Mouse (Mus musculus): Measurements from ENCODE around the gene Arl5c. TPM values are rescaled to one million over a fixed set of nuclear protein-coding genes. Genes with fewer than 3 reads are reported as not detected.

Gene Arl5c
- polyA plus RNA-seq, 1 experiment from 2014 or later, result 7.8 TPM

DNA sequence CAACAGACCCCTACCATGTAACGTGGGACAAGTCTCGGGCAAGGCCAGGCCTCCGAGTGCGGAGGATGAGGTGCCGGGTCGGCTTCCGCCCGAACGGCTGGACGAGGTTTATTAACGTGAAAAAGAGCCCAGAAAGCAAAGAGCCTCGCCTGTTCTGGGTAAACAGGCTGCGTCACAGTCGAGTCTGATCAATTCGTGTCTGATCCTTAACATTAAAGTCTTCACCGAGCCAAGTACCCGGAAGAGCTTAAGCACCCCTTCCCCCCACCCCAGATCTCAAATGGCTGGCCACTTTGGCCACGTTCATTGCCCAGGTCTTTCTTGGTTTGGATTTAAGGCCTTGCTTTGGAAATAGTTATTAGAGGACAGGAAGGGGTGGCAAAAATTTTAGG lies 31.3 kb upstream of the Arl5c start:
- Histone ChIP-seq H3K4me3 (replicated peaks) (peak overlapping the region; percentile 99), H3K27ac (peak overlapping the region; percentile 86), H3K36me3 (replicated peaks) (peaks cover 33% of the 10 kb centered on the region), H3K27me3 (no peaks in the 10 kb centered on the region), H3K9me3 (no peaks in the 10 kb centered on the region), H3K9ac (peak overlapping the region; percentile 99), H3K4me1 (peaks cover 34% of the 10 kb centered on the region), H3K4me2 (peak overlapping the region; percentile 93)
- no peak for ATAC-seq (ENCODE audit: low FRiP score)
- WGBS, result under 1% methylated on average over 18 of the region's 18 CpGs

- peak within 1 kb of the TSS; percentile 99 for H3K9ac ChIP-seq
- under 1% methylated on average over 69 of the region's 69 CpGs for WGBS
- peaks cover 36% of the 10 kb centered on the region for H3K4me1 ChIP-seq
- peak within 1 kb of the TSS; percentile 99 for H3K4me3 ChIP-seq (replicated peaks)
- H3K9me3 ChIP-seq, result no peaks in the 10 kb centered on the region
- H3K4me2 ChIP-seq, result peak within 1 kb of the TSS; percentile 93
- H3K27me3 ChIP-seq, result no peaks in the 10 kb centered on the region
- ATAC-seq (ENCODE audit: low FRiP score), result peak; percentile 75
- H3K27ac ChIP-seq, result peak within 1 kb of the TSS; percentile 86
- peaks cover 33% of the 10 kb centered on the region for H3K36me3 ChIP-seq (replicated peaks)
Measured at GRCm38 (mm10) chr11:98026570-98027296, 30.8 kb upstream of the Arl5c start, which contains the start of gene Rpl19. TSS of gene Rpl19 (plus strand) at chr11:98026710.

DNA sequence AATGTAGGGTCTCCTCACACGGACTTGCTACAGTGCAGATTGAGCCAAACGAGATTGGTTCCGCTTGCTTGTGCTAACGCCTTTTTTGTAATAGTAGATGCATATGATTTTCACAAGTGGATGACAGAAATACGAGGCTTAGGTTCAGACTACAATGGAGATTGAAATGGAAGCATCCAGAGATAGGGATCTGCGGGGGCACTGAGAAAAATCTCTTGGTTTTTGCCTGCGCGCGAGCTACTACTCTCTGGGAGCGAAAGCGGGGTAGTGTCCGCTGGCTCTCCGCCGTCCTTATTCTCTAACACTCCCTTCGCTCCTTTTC lies 30.2 kb upstream of the Arl5c start:
- H3K4me2 ChIP-seq, result peak overlapping the region; percentile 93
- H3K27me3 ChIP-seq, result no peaks in the 10 kb centered on the region
- H3K9ac ChIP-seq, result peak overlapping the region; percentile 99
- no peak for ATAC-seq (ENCODE audit: low FRiP score)
- H3K36me3 ChIP-seq (replicated peaks), result peaks cover 31% of the 10 kb centered on the region
- whole genome bisulfite sequencing, result 6% methylated on average over 15 of the region's 15 CpGs
- peak overlapping the region; percentile 99 for H3K4me3 ChIP-seq (replicated peaks)
- H3K4me1 ChIP-seq, result peaks cover 41% of the 10 kb centered on the region
- H3K9me3 ChIP-seq, result no peaks in the 10 kb centered on the region
- H3K27ac ChIP-seq, result peak overlapping the region; percentile 86

GRCm38 (mm10) chr11:98024516-98024915 lies 28.5 kb upstream of the Arl5c start:
- H3K4me1 ChIP-seq, result peaks cover 58% of the 10 kb centered on the region
- no peak overlapping the region for H3K4me2 ChIP-seq
- no peaks in the 10 kb centered on the region for H3K27me3 ChIP-seq
- no peak overlapping the region for H3K4me3 ChIP-seq (replicated peaks)
- H3K9me3 ChIP-seq, result no peaks in the 10 kb centered on the region
- peaks cover 15% of the 10 kb centered on the region for H3K36me3 ChIP-seq (replicated peaks)
- ATAC-seq (ENCODE audit: low FRiP score), result no peak
- WGBS, result 91% methylated on average over 3 of the region's 3 CpGs
- H3K9ac ChIP-seq, result no peak overlapping the region
- no peak overlapping the region for H3K27ac ChIP-seq

DNA sequence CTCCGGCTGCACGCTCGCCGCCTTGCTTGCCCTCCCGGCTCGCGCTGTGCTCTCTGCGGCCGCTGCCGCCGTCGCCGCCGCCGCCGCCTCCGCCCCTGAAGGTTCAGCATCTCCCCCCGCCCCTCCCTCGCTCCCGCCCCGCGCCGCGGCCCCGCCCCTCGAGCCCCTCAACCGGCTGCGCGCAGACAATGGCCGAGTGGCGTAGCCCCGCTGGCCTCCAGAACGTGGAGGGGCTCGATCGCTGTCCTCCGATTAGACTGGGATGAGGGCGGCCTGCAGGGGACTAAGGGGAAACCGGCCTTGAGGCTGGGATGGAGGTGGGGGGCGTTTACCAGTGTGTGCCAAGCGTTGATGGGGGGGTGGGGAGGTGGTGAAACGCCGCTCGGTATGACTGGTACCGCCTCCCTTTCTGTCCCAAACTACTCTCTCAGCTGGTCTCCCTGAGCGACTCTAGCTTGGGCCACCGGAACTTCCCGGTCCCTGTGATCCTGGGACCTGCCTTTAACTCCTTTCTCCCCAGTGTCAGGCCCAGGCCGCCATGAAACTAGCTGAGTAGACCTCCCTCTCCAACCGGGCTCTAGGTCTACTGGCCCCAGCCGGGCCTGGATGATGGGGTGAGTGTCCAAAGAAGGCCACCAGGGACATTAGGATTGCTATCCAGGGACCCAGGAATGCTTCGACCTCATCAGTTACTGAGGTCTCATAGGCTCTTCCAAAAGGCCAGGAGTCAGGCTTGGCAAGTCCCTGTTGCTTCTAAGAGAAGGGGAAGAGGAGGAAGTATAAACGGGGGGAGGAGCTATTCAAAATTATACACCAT lies 26.8 kb upstream of the Arl5c start, which contains the start of gene Cacnb1:
TSS of gene Cacnb1 (minus strand) at position 480 of the 817 bp plus-strand sequence.
- H3K4me2 ChIP-seq, result peak within 1 kb of the TSS; percentile 81
- peaks cover 62% of the 10 kb centered on the region for H3K4me1 ChIP-seq
- H3K27ac ChIP-seq, result peak within 1 kb of the TSS; percentile 92
- H3K36me3 ChIP-seq (replicated peaks), result peaks cover 4% of the 10 kb centered on the region; the same call in 1 of the 2 replicates
- no peaks in the 10 kb centered on the region for H3K27me3 ChIP-seq
- no peaks in the 10 kb centered on the region for H3K9me3 ChIP-seq
- ATAC-seq (ENCODE audit: low FRiP score), result peak; percentile 65
- peak within 1 kb of the TSS; percentile 67 for H3K4me3 ChIP-seq (replicated peaks)
- peak within 1 kb of the TSS; percentile 86 for H3K9ac ChIP-seq
- WGBS, result 2% methylated on average over 51 of the region's 52 CpGs

DNA sequence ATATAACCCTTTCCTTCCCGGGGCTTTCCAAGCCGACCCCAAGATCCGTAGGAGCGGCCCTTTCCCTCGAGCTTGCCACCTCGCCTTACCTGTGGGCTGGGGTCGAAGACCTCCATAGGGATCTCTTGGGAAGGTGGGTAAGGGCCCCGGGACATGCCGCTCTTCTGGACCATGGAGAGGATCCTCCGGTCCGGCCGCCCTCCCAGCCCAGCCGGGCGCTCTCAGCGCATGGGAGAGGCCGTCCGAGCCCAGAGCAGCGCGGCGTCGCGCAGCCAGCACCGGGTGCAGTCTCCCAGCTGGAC lies 26.2 kb upstream of the Arl5c start:
- peak overlapping the region; percentile 81 for H3K4me2 ChIP-seq
- under 1% methylated on average over 21 of the region's 23 CpGs for WGBS
- peaks cover 9% of the 10 kb centered on the region; the same call in 1 of the 2 replicates for H3K36me3 ChIP-seq (replicated peaks)
- peak overlapping the region; percentile 86 for H3K9ac ChIP-seq
- H3K9me3 ChIP-seq, result no peaks in the 10 kb centered on the region
- H3K27ac ChIP-seq, result peak overlapping the region; percentile 92
- peaks cover 58% of the 10 kb centered on the region for H3K4me1 ChIP-seq
- no peak; the same call in 1 of the 2 replicates for ATAC-seq (ENCODE audit: low FRiP score)
- H3K4me3 ChIP-seq (replicated peaks), result peak overlapping the region; percentile 67
- no peaks in the 10 kb centered on the region for H3K27me3 ChIP-seq

DNA sequence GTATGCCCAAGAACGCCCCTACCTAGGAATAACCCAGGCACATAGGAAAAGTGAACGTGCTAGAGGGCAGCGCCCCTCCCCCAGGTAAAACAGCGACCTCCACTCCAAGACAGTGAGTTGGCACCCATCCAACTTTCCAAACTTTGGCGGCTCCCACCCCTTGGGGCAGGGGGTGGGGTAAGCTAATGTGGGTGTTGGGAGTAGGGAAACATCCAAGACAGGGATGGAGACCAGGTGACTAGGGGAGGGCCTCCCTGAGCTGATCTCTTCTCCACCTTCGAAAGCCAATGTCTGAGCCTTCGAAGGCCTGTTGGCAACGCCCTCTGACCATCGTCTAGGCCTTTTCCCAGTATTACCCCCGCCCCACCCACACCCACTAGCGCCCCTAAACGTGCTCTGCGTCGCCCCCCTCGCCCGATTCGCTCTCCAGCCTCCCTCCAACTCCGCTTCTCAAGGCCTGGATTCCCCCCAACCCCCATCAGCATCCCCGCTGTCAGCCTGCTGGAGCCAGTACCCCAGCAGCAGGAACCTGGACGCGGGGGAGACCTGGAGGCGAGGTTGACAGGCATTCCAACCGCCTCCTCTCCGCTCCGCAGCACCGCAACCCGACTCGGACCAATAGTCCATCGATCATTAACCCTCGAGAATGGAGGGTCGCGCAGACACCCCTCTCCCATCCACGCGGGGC lies 25.7 kb upstream of the Arl5c start:
- peak overlapping the region; percentile 81 for H3K4me2 ChIP-seq
- H3K4me1 ChIP-seq, result peaks cover 58% of the 10 kb centered on the region
- ATAC-seq (ENCODE audit: low FRiP score), result no peak
- 3% methylated on average over 31 of the region's 34 CpGs for WGBS
- H3K4me3 ChIP-seq (replicated peaks), result peak overlapping the region; percentile 67
- peak overlapping the region; percentile 86 for H3K9ac ChIP-seq
- peak overlapping the region; percentile 92 for H3K27ac ChIP-seq
- H3K9me3 ChIP-seq, result no peaks in the 10 kb centered on the region
- H3K36me3 ChIP-seq (replicated peaks), result peaks cover 14% of the 10 kb centered on the region
- no peaks in the 10 kb centered on the region for H3K27me3 ChIP-seq

- no peaks in the 10 kb centered on the region for H3K27me3 ChIP-seq
- peak overlapping the region; percentile 67 for H3K4me3 ChIP-seq (replicated peaks)
- peaks cover 56% of the 10 kb centered on the region for H3K4me1 ChIP-seq
- no peaks in the 10 kb centered on the region for H3K9me3 ChIP-seq
- H3K9ac ChIP-seq, result peak overlapping the region; percentile 86
- ATAC-seq (ENCODE audit: low FRiP score), result no peak
- H3K36me3 ChIP-seq (replicated peaks), result peaks cover 18% of the 10 kb centered on the region
- H3K4me2 ChIP-seq, result peak overlapping the region; percentile 81
- WGBS, result 62% methylated on average over 2 of the region's 2 CpGs
- H3K27ac ChIP-seq, result 0 out of 2 replicates have a peak overlapping the region, but pooled peaks have one; percentile 36
Measured at GRCm38 (mm10) chr11:98021118-98021517, 25.1 kb upstream of the Arl5c start.

DNA sequence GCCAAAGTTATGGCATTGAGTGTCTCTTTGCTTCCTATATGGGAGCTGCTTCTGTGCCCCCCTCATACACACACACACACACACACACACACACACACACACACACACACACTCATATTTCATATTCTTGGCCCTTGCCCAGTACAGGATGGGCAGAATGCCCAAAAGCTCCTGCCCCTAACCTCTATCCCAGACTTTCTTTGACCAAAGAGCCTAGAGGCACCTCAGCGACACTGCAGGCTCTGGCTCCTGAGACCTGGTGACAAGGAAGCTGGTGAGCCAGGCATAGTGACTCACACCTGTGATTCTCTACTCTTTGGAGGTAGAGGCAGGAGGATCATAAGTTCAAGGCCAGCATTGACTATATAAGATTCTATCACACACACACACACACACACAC lies 24.7 kb upstream of the Arl5c start:
- peak overlapping the region; percentile 81 for H3K4me2 ChIP-seq
- H3K27me3 ChIP-seq, result no peaks in the 10 kb centered on the region
- H3K36me3 ChIP-seq (replicated peaks), result peaks cover 22% of the 10 kb centered on the region
- ATAC-seq (ENCODE audit: low FRiP score), result no peak
- no peaks in the 10 kb centered on the region for H3K9me3 ChIP-seq
- H3K9ac ChIP-seq, result peak overlapping the region; percentile 86; the same call in 1 of the 2 replicates
- peak overlapping the region; percentile 89 for H3K27ac ChIP-seq
- peaks cover 52% of the 10 kb centered on the region for H3K4me1 ChIP-seq
- peak overlapping the region; percentile 67; the same call in 1 of the 2 replicates for H3K4me3 ChIP-seq (replicated peaks)
- WGBS, result 54% methylated on average over 1 of the region's 1 CpGs

GRCm38 (mm10) chr11:98019883-98020610 lies 24.1 kb upstream of the Arl5c start:
- Histone ChIP-seq H3K9ac (peak overlapping the region; percentile 86), H3K27ac (peak overlapping the region; percentile 89), H3K4me3 (replicated peaks) (peak overlapping the region; percentile 12), H3K4me2 (peak overlapping the region; percentile 81), H3K4me1 (peaks cover 49% of the 10 kb centered on the region), H3K9me3 (no peaks in the 10 kb centered on the region), H3K27me3 (no peaks in the 10 kb centered on the region), H3K36me3 (replicated peaks) (peaks cover 27% of the 10 kb centered on the region)
- peak; percentile 31; the same call in 1 of the 2 replicates for ATAC-seq (ENCODE audit: low FRiP score)
- WGBS, result 27% methylated on average over 8 of the region's 8 CpGs

DNA sequence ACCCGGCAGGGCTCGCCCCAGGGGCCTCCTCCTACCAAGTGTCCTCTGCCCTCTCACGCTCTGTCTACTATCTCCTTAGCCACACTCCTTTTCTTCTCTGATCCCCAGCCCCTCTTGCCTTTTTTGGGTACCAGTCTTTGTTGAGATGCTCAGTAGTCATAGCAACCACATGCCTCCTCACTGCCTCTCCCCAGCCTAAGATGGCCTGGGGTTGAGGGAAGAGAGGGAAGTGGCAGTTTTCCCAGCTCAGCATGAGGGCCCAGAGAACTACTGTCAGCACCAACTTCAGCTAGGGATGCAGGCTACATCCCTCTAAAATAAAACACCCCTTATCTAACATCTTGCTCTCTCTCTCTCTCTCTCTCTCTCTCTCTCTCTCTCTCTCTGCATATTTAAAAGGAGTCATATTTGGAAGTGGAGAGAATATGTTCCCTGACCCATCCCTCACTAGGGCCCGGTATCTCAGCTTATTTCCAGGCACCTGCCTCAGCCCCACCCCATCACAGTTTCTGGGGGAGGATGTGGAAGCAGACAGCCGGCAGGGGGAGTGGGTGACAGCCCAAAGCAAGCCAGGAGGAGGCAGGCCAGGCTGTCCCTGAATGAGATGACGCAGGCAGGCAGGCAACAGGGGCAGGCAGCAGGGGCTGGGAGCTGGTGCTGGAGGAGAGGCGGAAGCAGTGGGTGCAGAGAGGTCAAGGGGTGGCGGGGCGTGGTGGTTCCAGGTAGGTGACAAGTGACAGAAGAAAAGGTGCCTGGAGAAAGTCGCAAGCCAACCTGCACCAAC lies 23.1 kb upstream of the Arl5c start:
- Histone ChIP-seq H3K27ac (peak overlapping the region; percentile 89), H3K9me3 (no peaks in the 10 kb centered on the region), H3K9ac (peak overlapping the region; percentile 8), H3K4me1 (peaks cover 49% of the 10 kb centered on the region), H3K27me3 (no peaks in the 10 kb centered on the region), H3K4me2 (peak overlapping the region; percentile 81), H3K36me3 (replicated peaks) (peaks cover 36% of the 10 kb centered on the region), H3K4me3 (replicated peaks) (peak overlapping the region; percentile 12)
- WGBS, result 22% methylated on average over 10 of the region's 10 CpGs
- 0 out of 2 replicates have a peak, but pooled peaks have one; percentile 18 for ATAC-seq (ENCODE audit: low FRiP score)

Data from forebrain, embryonic 12.5 days (tissue).